Mouse (Mus musculus) lung, embryonic 16.5 days (tissue): ENCODE data around the gene Cog2. TPM values are rescaled to one million over a fixed set of nuclear protein-coding genes. Genes with fewer than 3 reads are reported as not detected.

Experiments used
- ATAC-seq: fragments of 200-750 bp; cut with Nextera tagmentation; 2 replicates; pipeline ENCODE4 v1.8.0; 2017; ENCODE audit warnings: low read depth, mild to moderate bottlenecking, moderate library complexity
- H3K27ac ChIP-seq: fragments of 300-500 bp; sonication (generic); 2 replicates; pipeline ENCODE4 v1.5.1; 2014; ENCODE audit warnings: mild to moderate bottlenecking, control low read depth, low read length
- H3K27me3 ChIP-seq: fragments of 300-500 bp; sonication (generic); 2 replicates; pipeline ENCODE4 v1.6.1; 2014; ENCODE audit warnings: low read depth, low read length, mixed read lengths; ENCODE audit not compliant: control insufficient read depth, insufficient read depth
- H3K36me3 ChIP-seq: fragments of 300-500 bp; sonication (generic); 2 replicates; pipeline ENCODE4 v1.6.1; 2014; ENCODE audit warnings: low read length; ENCODE audit not compliant: control insufficient read depth, insufficient read depth
- H3K4me1 ChIP-seq: fragments of 300-500 bp; sonication (generic); replicated peaks from 2 replicates; pipeline ENCODE4 v1.6.1; 2014; ENCODE audit warnings: low read length, mixed read lengths; ENCODE audit not compliant: control insufficient read depth, insufficient read depth
- H3K4me2 ChIP-seq: fragments of 300-500 bp; sonication (generic); 2 replicates; pipeline ENCODE4 v1.6.1; 2014; ENCODE audit warnings: low read depth, low read length, control low read depth
- H3K4me3 ChIP-seq: fragments of 300-500 bp; sonication (generic); 2 replicates; pipeline ENCODE4 v1.5.1; 2014; ENCODE audit warnings: mild to moderate bottlenecking, low read length, control low read depth
- H3K9ac ChIP-seq: fragments of 300-500 bp; sonication (generic); 2 replicates; pipeline ENCODE4 v1.6.1; 2014; ENCODE audit warnings: low read length, control low read depth
- H3K9me3 ChIP-seq: fragments of 300-500 bp; sonication (generic); 2 replicates; pipeline ENCODE4 v1.6.1; 2016; ENCODE audit warnings: low read length; ENCODE audit not compliant: control insufficient read depth
- WGBS: fragments of 180-500 bp; shearing (Covaris S2); extraction: QIAGEN DNeasy Blood & Tissue Kit; methylation state at CpG from one replicate; pipeline ENCODE4 v1.1.7; 2014; 5-methylcytosine and 5-hydroxymethylcytosine counted together
- polyA plus RNA-seq: library from polyadenylated mRNA; unstranded; fragments of >200 nt; fragmentation: Nextera tagmentation; extraction: Ambion mirVana; gene quantifications from 2 replicates; pipeline ENCODE4 v1.2.1, GENCODE M21; 2015

The Cog2 gene
- polyA plus RNA-seq, 1 experiment from 2014 or later = 36.2 TPM

DNA sequence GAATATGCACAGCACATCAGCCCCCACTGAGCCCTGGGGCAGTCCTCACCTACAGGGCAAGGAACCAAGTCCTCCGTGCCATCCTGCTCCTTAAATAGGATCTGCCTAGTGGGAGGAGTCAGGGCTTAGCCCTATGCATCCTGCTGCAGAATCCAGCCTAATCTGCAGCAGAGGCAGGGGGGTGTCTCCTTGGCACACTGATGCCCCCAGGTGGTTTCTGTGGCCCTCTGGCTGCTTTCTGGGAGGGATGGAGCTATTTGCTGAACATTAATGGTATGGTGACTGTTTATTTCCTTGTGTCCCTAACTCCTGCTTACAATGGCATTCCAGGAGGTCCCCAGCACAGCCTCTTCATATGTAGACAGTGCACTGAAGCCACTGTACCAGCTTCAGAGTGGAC is 27.6 kb downstream of the Cog2 start:
- no peak for ATAC-seq
- peaks cover 44% of the 10 kb centered on the region for H3K36me3 ChIP-seq
- H3K4me1 ChIP-seq = no peaks in the 10 kb centered on the region
- H3K27ac ChIP-seq = no peak overlapping the region
- 71% methylated on average over 1 of the region's 1 CpGs for WGBS
- no peaks in the 10 kb centered on the region for H3K9me3 ChIP-seq
- H3K9ac ChIP-seq = no peak overlapping the region
- no peak overlapping the region for H3K4me2 ChIP-seq
- no peak overlapping the region for H3K4me3 ChIP-seq
- H3K27me3 ChIP-seq = no peaks in the 10 kb centered on the region

DNA sequence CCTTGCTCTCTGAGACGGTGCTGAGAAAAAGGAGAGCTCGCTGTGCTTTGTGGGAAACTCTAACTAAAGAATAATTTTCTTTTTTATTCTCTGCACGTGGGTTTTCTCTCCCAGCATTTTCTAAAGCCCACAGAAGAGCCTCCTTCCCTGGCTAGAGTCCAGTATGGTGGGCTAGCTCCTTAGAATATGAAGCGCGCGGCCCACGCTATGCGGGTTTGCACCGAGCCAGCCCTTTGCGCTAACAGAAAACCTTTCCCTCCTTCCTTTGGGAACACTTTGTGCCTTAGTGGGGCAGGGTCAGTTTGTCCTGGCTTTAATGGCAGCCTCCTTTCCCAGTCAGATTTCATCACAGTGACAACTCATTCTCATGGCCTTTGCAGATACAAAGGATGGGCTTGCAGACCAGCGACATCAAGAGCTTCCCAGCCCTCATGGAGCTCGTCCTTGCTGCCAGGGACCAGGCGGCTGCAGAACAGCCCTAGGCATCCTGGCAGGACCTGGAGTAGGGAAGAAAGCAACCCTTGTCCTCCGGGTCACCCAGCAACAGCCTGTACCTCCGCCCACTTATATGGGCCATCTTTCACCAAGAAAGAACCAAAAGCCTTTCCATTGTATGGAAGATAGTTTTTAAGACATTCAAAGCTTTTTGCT is 30.6 kb downstream of the Cog2 start:
- peaks cover 6% of the 10 kb centered on the region; the same call in 1 of the 2 replicates for H3K4me1 ChIP-seq
- WGBS = 92% methylated on average over 15 of the region's 15 CpGs
- ATAC-seq = no peak

DNA sequence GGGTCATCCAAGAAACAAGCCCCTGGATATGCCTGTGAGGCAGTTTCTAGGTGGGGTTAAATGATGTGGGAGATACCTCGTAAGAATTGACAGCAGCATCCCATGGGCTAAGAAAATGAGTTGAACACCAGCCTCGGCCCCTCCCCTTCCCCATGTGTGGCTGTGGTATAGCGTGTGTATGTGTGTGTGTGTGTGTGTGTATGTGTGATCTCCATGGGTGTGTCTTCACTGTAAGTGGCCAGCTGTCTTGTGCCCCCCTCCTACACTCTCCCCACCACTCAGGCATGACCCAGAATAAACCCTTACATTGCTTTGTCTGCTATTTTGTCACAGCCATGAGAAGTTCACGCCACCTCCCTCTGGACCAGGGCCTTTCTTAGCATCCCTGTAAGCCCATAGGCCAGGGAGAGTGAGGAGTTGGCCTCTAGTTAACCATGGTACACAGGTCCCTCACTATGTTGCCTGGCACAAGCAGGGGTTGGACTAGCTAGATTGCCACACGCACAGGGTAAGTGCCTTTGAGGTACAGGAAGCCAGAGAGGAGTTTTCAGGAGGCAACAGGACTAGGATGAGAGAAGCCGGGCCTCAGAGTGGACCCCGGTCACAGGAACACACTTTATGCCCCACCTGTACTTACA is 34.7 kb downstream of the Cog2 start:
- 76% methylated on average over 7 of the region's 7 CpGs for WGBS

More for the DNA sequence above, 30.6 kb downstream of the Cog2 start:
- no peaks in the 10 kb centered on the region for H3K27me3 ChIP-seq
- H3K9me3 ChIP-seq = no peaks in the 10 kb centered on the region
- no peak overlapping the region for H3K9ac ChIP-seq
- no peak overlapping the region for H3K27ac ChIP-seq
- H3K4me2 ChIP-seq = no peak overlapping the region
- H3K36me3 ChIP-seq = peaks cover 24% of the 10 kb centered on the region
- H3K4me3 ChIP-seq = no peak overlapping the region

DNA sequence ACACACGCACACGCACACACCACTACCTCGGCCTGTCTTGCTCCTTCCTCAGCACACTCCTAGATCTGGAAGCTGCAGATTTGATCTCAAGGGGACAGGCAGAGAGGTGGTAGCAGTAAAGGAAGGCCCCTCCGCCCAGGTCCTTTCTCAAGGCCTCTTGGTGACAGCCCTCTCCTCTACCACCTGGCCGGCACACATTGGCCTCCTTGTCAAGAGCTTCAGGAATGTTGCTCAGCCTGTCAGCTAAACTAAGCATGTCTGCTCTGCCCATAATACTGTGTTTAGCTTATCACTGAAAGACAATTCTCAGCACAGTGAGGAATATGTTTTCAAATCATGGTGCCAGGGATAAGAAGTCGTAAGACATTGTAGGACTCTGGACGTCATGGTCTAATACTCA is 35.6 kb downstream of the Cog2 start:
- Histone ChIP-seq H3K4me2 (no peak overlapping the region), H3K27me3 (no peaks in the 10 kb centered on the region), H3K27ac (peak overlapping the region; percentile 82), H3K9me3 (no peaks in the 10 kb centered on the region), H3K4me3 (no peak overlapping the region), H3K9ac (no peak overlapping the region), H3K4me1 (peaks cover 22% of the 10 kb centered on the region), H3K36me3 (peaks cover 2% of the 10 kb centered on the region)
- 54% methylated on average over 7 of the region's 7 CpGs for WGBS
- peak; percentile 84 for ATAC-seq

More for the DNA sequence above, 34.7 kb downstream of the Cog2 start:
- Histone ChIP-seq H3K9me3 (no peaks in the 10 kb centered on the region), H3K9ac (peak overlapping the region; percentile 39; the same call in 1 of the 2 replicates), H3K4me2 (no peak overlapping the region), H3K36me3 (peaks cover 10% of the 10 kb centered on the region), H3K4me3 (no peak overlapping the region), H3K4me1 (peaks cover 22% of the 10 kb centered on the region), H3K27ac (peak overlapping the region; percentile 82), H3K27me3 (no peaks in the 10 kb centered on the region)
- 0 out of 2 replicates have a peak, but pooled peaks have one; percentile 15 for ATAC-seq

DNA sequence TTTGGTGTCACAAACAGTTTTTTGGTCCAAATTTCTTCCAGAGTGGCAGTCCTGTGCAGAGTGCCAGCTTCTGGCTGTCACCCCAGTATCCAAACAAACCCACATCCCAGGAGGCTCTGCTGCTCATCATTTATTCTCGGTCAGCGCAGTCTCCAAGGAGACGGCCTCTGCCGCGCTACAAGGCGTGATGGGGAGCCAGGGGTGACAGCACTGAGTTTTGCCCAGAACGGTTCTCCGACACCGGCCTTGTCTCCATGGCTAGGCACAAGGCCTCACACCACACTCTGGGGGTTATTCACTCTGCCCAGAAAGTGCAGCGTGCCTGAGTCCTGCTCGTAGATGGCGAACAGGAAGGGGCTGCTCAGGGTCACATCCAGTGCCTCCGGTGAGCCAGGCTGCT is 36.1 kb downstream of the Cog2 start:
- Histone ChIP-seq H3K27me3 (no peaks in the 10 kb centered on the region), H3K9ac (no peak overlapping the region), H3K36me3 (no peaks in the 10 kb centered on the region; the same call in none of the 2 replicates), H3K4me1 (peaks cover 22% of the 10 kb centered on the region), H3K9me3 (no peaks in the 10 kb centered on the region), H3K27ac (peak overlapping the region; percentile 82), H3K4me2 (no peak overlapping the region), H3K4me3 (no peak overlapping the region)
- peak; percentile 19; the same call in 1 of the 2 replicates for ATAC-seq
- WGBS = 45% methylated on average over 13 of the region's 13 CpGs

DNA sequence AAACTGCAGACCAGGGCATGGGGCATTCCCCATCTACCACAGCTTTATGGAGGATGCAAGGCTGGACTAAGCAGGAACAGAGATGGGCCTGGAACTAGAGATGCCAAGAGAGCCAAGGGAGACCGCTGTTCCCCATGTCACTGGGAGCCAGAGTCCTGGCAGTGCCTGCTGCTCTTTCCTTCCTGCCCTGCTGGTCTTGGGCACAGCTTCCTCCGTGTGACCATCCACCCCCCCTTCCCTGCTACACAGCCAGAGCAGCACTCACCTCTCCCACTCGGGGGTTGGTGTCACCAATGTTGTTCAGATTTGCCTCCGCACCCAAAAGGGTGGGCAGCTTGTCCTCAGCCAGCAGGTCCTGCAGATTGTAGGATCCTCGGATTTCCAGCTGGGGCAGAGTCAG is 36.9 kb downstream of the Cog2 start:
- peaks cover 22% of the 10 kb centered on the region for H3K4me1 ChIP-seq
- no peak for ATAC-seq
- H3K4me3 ChIP-seq = no peak overlapping the region
- H3K4me2 ChIP-seq = no peak overlapping the region
- H3K27ac ChIP-seq = peak overlapping the region; percentile 82; the same call in 1 of the 2 replicates
- H3K27me3 ChIP-seq = no peaks in the 10 kb centered on the region
- H3K9me3 ChIP-seq = no peaks in the 10 kb centered on the region
- no peaks in the 10 kb centered on the region; the same call in 1 of the 2 replicates for H3K36me3 ChIP-seq
- no peak overlapping the region for H3K9ac ChIP-seq
- WGBS = 55% methylated on average over 5 of the region's 5 CpGs

DNA sequence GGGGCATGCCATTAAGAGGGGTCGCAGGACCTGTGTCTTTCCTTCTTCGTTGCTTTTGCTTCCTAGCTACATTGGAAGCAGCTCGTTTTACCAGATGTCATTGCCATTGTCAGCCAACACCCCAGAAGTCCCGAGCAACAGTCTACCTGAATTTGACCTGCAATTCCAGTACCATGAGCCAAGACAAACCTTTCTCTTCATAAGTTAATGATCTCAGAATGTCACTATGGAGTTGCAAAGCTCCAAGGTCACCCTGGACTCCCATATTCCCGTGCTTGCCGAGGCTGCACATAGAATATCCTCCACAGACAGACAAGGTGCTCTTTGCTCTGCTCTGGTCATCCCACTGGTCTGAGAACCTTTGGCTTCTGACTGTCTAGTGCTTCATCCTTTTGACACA is 46.6 kb downstream of the Cog2 start:
- Histone ChIP-seq H3K36me3 (no peaks in the 10 kb centered on the region), H3K27me3 (no peaks in the 10 kb centered on the region), H3K4me3 (no peak overlapping the region), H3K4me2 (no peak overlapping the region), H3K9ac (no peak overlapping the region), H3K27ac (no peak overlapping the region), H3K4me1 (peaks cover 25% of the 10 kb centered on the region), H3K9me3 (no peaks in the 10 kb centered on the region)
- WGBS = 79% methylated on average over 6 of the region's 6 CpGs
- no peak for ATAC-seq

DNA sequence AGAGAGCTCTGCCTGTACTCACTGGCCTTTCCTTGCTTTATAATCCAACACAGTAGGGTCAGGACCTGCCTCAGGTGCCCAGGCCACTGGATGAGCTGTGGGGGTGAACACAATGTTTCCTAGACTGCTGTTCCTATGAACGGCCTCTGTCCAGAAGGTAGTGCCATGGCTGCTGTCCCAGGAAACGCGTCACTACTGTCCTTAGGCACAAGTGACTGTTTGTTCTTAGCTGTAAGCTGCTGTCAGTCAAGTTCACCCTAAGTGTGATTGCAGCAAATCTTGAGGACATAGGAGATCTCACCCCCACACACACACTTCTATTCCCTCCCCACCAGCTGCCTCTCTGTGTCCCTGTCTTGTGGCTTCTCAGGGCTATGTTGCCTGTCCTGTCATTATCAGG is 47.0 kb downstream of the Cog2 start:
- Histone ChIP-seq H3K36me3 (no peaks in the 10 kb centered on the region), H3K9ac (no peak overlapping the region), H3K4me3 (no peak overlapping the region), H3K9me3 (no peaks in the 10 kb centered on the region), H3K4me1 (peaks cover 26% of the 10 kb centered on the region), H3K27me3 (no peaks in the 10 kb centered on the region), H3K27ac (no peak overlapping the region), H3K4me2 (no peak overlapping the region)
- WGBS = 73% methylated on average over 3 of the region's 3 CpGs
- no peak for ATAC-seq

DNA sequence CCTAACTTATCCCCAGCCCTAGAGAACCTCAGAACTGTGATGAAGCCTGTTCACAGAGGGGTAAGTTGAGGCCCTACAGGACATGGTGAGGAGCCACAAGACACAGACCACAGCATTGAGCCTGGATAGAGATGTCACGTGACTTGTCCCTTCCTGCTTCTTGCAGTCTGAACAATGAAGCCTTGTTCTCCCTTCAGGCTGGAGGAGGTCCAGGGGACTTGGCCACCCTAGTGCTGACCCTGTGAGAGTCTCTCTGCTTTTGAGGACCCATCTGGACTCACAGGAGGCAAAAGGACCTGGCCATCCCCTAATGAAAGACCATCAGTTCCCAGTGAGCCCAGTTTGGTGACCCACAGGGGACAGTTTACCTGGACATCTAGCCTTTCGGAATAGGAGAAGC is 48.5 kb downstream of the Cog2 start:
- Histone ChIP-seq H3K36me3 (no peaks in the 10 kb centered on the region), H3K27ac (peak overlapping the region; percentile 31; the same call in 1 of the 2 replicates), H3K4me2 (no peak overlapping the region), H3K27me3 (no peaks in the 10 kb centered on the region), H3K4me1 (peaks cover 39% of the 10 kb centered on the region), H3K9ac (peak overlapping the region; percentile 36; the same call in 1 of the 2 replicates), H3K4me3 (no peak overlapping the region), H3K9me3 (no peaks in the 10 kb centered on the region)
- WGBS = 60% methylated on average over 2 of the region's 2 CpGs
- ATAC-seq = no peak
